In genomic region chr3:152530344-152530743, GRCm38 (mm10) we compare ENCODE assay signal across 25 mouse cellular contexts.
"Had no signal": no experiment of that assay in that cellular context is flagged by ENCODE, and none has a peak within 500 bp of the region (broad histone marks: within the 10 kb centered on the region; RNA-seq: fewer than 3 reads in every experiment).

No protein-coding gene starts in this region.

- H3K36me3 ChIP-seq: embryonic facial prominence, embryonic 10.5 days; embryonic facial prominence, embryonic 12.5 days; embryonic facial prominence, embryonic 13.5 days; embryonic facial prominence, embryonic 15.5 days; forebrain, embryonic 10.5 days; forebrain, embryonic 12.5 days; forebrain, embryonic 15.5 days had no signal

- H3K9me3 ChIP-seq: embryonic facial prominence, embryonic 10.5 days; embryonic facial prominence, embryonic 12.5 days; embryonic facial prominence, embryonic 13.5 days; embryonic facial prominence, embryonic 15.5 days; forebrain, embryonic 10.5 days; forebrain, embryonic 12.5 days; forebrain, embryonic 13.5 days; forebrain, embryonic 15.5 days had no signal

- DNase-seq: cerebellum, adult 8-10 months; cerebellum, adult 9-10 months; cerebellum, adult 9-11 months; cerebellum, postnatal 10 days; cerebellum, postnatal 14 days; cerebellum, postnatal 25 days; cerebellum, postnatal 36 days; embryo, embryonic 11 days; forebrain, postnatal 0 days; gastrocnemius, adult 2 months; gastrocnemius, postnatal 10 days; gastrocnemius, postnatal 14 days; gastrocnemius, postnatal 25 days; gastrocnemius, postnatal 36 days; heart, adult 18-20 months; heart, adult 2 months had no signal

- H3K4me1 ChIP-seq: embryonic facial prominence, embryonic 12.5 days; embryonic facial prominence, embryonic 13.5 days; embryonic facial prominence, embryonic 15.5 days; forebrain, embryonic 10.5 days; forebrain, embryonic 12.5 days; forebrain, embryonic 13.5 days; forebrain, embryonic 15.5 days had no signal

- H3K4me3 ChIP-seq: embryonic facial prominence, embryonic 10.5 days; embryonic facial prominence, embryonic 12.5 days; embryonic facial prominence, embryonic 13.5 days; embryonic facial prominence, embryonic 15.5 days; erythroblast, embryonic 14.5 days; forebrain, embryonic 10.5 days; forebrain, embryonic 12.5 days; forebrain, embryonic 13.5 days; forebrain, embryonic 15.5 days; gastrocnemius, adult 2 months; heart, adult 2 months had no signal

- H3K9ac ChIP-seq: embryonic facial prominence, embryonic 12.5 days; embryonic facial prominence, embryonic 13.5 days; embryonic facial prominence, embryonic 15.5 days; forebrain, embryonic 12.5 days; forebrain, embryonic 13.5 days; forebrain, embryonic 15.5 days; forebrain, postnatal 0 days had no signal

- H3K27ac ChIP-seq: embryonic facial prominence, embryonic 10.5 days; embryonic facial prominence, embryonic 12.5 days; embryonic facial prominence, embryonic 13.5 days; embryonic facial prominence, embryonic 15.5 days; forebrain, embryonic 10.5 days; forebrain, embryonic 12.5 days; forebrain, embryonic 13.5 days; forebrain, embryonic 15.5 days; gastrocnemius, adult 2 months; heart, adult 2 months had no signal

- H3K27me3 ChIP-seq: embryonic facial prominence, embryonic 12.5 days; embryonic facial prominence, embryonic 13.5 days; embryonic facial prominence, embryonic 15.5 days; forebrain, embryonic 12.5 days; forebrain, embryonic 13.5 days; forebrain, embryonic 15.5 days had no signal
